Mouse (Mus musculus) adipocyte (in vitro differentiated cells): ENCODE data around the gene Eya3.
A peak's percentile ranks its signal among the peaks of the same experiment; 100 is the strongest.
"Not testable (repeated sequence)": the region's sequence is repeated elsewhere in the genome, so short reads cannot be mapped to it uniquely, and the experiment has no call there.

Experiments used
- DNase-seq: peaks from one replicate; pipeline ENCODE4 v3.0.0-alpha.2; 2016; ENCODE audit warnings: low spot score

Gene Eya3

GRCm38 (mm10) chr4:132743992-132744911, 105.5 kb downstream of the Eya3 start:
- peak; percentile 72 for DNase-seq

DNA sequence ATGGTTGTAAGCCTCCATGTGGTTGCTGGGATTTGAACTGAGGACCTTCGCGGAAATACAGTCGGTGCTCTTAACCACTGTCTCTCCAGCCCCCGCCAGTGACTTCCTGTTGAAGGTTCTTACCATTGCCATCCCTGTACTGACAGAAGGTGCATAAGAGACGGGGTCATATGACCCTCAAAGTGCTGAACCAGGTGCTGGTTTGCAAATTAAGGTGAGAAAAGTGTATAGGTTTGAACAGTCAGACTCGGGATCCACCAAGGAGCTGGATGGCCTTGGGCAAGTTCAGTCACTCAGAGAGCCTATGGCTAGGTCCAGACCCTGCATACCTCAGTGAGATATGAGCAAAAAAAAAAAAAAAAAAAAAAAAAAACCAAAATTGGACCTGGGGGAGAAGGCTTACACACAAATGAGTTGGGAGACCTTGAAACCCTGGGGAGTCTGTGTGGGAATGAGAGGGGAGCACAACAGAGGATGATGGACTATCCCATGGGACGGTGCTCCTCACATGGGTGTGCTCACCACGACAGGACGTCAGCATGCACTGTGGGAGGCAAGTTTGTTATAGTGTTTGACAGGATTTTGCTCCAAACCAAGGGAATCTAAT, 108.2 kb downstream of the Eya3 start:
- DNase-seq: no peak

GRCm38 (mm10) chr4:132747664-132748259, 109.0 kb downstream of the Eya3 start:
- peak; percentile 57 for DNase-seq

- no peak for DNase-seq
Observed at GRCm38 (mm10) chr4:132748778-132749177, 110.0 kb downstream of the Eya3 start.

DNA sequence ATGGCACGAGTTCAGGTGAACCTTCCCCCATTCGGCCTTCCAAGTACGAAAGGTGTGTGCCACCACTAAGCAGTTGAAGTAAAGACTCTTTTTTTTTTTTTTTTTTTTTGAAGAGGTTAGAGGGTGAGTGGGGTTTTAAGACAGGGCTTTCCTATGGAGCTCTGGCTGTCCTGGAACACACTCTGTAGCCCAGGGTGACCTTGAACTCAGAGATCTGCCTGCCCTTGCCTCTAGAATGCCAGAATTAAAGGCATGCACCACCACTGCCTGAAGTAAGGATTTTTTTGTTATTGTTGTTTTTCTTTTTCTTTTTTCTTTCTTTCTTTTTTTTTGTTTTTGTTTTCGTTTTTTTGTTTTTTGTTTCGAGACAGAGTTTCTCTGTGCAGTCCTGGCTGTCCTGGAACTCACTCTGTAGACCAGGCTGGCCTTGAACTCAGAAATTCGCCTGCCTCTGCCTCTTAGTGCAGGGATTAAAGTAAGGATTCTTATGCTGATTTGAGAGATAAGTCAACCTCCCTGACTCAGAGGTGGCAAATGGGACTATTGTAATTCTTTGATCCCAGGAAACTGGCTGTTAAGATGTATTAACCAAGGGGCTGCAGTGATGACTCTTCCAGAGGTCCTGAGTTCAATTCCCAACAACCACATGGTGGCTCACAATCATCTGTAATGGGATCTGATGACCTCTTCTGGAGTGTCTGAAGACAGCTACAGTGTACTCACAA, 110.6 kb downstream of the Eya3 start:
- no peak for DNase-seq

DNA sequence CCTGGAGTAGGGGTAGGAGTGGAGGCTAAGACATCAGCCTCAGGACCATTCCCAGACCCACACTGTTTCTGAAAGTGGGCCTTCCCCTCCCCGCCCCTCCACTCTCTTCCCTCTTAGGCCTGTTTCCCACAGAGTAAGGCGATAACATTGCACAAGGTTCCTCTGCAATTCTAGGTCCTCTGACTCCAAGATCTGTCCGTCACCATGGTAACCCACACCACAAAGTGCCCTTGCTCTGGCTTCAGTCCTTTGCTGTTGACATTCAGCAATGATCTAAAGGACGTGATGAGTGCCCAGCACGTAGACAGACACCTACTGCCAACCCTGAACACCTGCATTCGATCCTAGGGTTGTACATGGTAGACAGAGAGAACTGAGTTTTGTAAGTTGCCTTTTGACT, 114.2 kb downstream of the Eya3 start:
- no peak for DNase-seq

DNA sequence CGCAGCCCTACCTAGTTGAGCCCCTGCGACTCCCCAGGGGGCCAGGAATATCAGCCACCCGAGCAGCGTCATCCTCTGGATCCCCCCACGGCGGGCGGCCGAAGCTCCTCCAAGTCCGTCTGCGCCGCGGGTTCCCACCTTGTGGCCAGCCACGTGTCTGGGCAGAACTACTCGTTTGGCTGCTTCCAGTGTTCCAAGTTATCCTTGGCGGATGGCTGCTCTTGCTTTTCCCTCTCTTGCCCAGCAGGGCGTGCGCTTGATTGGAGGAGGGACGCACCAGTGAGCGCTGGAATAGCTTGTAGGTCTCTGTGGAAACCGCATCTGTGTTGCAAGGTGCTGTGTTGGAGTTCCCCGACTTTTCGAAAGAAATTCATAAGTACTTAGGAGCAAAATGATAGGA, 118.2 kb downstream of the Eya3 start, which contains the start of gene Smpdl3b:
Gene Smpdl3b (minus strand): TSS at position 279 of the 400 bp plus-strand sequence.
- no peak for DNase-seq

GRCm38 (mm10) chr4:132757633-132758351, 119.0 kb downstream of the Eya3 start:
- no peak for DNase-seq

DNA sequence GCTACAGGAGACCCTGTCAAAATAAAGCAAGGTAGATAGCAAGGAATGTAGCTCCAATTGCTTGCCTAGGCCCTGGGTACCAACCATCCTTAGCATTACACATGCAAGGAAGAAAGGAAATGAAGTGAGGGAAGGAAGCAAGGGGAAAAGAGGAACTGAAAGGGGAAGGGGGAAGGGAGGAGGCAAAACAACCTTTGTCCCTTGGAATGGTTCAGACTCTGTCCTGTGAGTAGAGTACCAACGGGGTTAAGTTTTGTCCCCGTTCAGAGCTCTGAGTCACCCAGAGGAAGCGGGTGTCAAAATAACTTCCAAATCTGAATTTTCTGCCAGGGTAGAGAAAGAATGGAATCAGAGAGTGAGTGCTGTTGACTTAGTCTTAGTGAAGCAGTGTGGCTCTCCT, 121.5 kb downstream of the Eya3 start:
- DNase-seq: no peak

- no peak for DNase-seq
Observed at GRCm38 (mm10) chr4:132762602-132763001, 123.8 kb downstream of the Eya3 start.

DNA sequence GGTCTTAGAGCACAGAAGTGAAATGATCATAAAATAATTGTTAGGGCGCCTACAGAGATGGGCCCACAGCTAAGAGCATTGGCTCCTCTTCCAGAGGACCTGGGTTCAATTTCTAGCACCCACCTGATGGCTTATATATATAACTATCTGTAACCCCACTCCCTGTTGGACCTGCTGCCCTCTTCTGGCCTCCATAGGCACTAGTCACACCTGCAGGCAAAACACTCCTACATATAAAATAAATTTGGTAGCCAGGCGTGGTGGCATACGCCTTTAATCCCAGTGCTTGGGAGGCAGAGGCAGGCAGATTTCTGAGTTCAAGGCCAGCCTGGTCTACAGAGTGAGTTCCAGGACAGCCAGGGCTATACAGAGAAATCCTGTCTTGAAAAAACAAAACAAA, 124.3 kb downstream of the Eya3 start:
- DNase-seq: not testable (repeated sequence)

- DNase-seq: peak; percentile 100
Observed at GRCm38 (mm10) chr4:132767914-132768876, 129.4 kb downstream of the Eya3 start, which contains the start of gene Rpa2. Rpa2 (plus strand) TSS chr4:132768332.

DNA sequence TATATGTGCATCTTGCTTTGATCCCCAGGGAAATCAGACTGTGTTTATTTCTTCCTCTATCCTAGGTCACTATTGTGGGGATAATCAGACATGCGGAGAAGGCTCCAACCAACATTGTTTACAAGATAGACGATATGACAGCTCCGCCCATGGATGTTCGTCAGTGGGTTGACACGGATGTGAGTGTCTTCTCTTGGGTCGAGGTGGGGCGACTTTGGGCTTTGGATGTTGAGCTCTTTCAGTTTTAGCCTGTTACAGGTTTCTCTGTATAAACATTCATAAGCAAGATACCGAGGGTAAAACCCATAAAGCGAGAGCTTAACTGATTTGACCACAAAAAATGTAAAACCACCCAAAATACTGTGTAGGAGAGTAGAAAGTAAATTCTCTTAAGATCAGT, 133.0 kb downstream of the Eya3 start:
- DNase-seq: no peak
